Mouse (Mus musculus) small intestine, adult 10 weeks (tissue): ENCODE data around the gene Kremen1. TPM values are rescaled to one million over a fixed set of nuclear protein-coding genes. Genes with fewer than 3 reads are reported as not detected.

ENCODE experiments used
- polyA plus RNA-seq: library from polyadenylated mRNA; stranded (reverse); fragments of 350-450 nt; fragmentation: Illumina TruSeq; extraction: RNeasy Lipid Tissue Mini Kit (QIAGEN cat#74804); gene quantifications from one replicate; pipeline ENCODE4 v1.2.3, GENCODE M21; 2014; ENCODE audit warnings: low replicate concordance

Gene Kremen1
- polyA plus RNA-seq, result 1.3 TPM

DNA sequence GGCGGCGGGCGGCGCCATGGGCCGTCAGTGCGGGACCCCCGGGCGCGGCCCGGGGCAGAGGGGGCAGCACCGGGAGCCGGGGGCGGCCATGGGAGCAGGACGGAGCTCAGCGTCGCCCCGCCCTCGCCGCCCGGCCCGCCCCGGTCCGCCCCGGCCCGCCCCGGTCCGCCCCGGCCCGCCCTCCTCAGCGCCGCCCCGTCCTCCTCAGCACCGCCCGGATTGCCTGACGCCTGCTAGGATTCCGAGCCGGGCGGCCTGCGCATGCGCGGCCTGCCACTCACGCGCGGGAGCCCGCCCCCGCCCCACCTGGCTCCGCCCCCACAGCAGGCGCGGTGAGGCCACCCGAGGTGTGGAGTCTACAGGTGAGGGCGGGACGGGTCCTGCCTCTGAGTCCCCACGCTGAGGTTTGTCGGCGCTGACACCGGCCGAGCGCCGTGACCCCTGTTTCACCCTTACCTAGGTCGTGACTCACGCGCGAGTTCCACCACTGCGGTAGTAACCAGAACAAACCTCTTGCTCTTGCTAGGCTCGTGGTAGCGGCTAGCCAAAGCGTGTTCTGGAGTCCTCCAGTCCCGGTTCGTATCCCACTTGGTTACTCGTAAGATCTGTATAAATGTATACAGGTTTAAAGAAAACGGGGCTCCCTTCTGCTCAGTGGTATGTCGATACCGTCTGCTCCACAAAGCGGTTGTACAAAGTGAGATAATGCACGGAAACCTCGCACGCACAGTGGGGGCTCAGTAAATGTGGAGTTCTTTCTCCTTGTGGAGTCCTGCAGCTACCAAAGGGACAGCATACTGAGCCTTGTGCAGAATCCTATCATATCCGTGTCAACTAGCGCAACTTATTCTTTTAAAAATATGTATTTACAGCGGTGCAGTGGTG, at the start of gene Kremen1:
Gene Kremen1, minus strand, starts transcription at position 51 of the 885 bp plus-strand sequence.

DNA sequence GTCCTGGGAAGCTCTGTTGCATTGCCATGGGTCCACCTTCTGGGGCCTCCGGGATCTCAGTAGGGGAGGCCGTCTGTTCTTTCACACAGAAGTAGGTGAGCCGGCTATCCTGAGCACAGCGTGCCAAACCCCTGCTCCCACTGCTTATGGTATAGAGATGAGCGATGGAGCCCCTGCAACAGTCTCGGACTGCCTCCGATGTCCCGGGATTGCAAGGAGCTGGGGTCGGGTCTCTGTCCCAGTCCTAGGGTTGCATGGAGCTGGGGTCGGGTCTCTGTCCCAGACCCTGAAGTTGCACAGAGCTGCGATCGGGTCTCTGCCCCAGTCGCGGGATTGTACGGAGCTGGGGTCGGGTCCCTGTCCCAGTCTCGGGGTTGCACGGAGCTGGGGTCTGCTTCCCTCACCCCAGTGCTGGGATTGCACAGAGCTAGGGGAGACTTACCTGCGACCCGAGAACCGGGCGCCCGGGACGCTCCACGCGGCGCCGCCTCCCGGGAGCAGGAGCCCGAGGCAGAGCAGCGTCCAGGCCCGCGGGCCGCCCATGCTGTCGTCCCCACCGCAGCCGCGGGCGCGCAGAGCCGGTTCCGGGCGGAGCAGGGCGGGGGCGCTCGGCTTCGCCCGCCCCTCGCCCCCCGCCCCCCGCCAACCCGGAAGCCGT, 109.5 kb downstream of the Kremen1 start, which contains the start of gene Emid1:
Gene Emid1, minus strand, starts transcription at position 578 of the 658 bp plus-strand sequence.

Other genes with a start within 250 kb of the Kremen1 start
- not detected for gene Rasl10a, start 203.4 kb downstream of the Kremen1 start, polyA plus RNA-seq
- gene Gas2l1, start 196.2 kb downstream of the Kremen1 start, polyA plus RNA-seq, result 1.3 TPM
- 0.26 TPM for gene Rhbdd3, start 162.6 kb downstream of the Kremen1 start, polyA plus RNA-seq
- gene Ewsr1, start 162.3 kb downstream of the Kremen1 start, polyA plus RNA-seq, result 223 TPM
- gene Emid1, start 109.3 kb downstream of the Kremen1 start, polyA plus RNA-seq, result not detected
- gene Znrf3, start 183.3 kb upstream of the Kremen1 start, polyA plus RNA-seq, result 3.4 TPM